21 mouse cellular contexts compared by ENCODE assay signal in the genomic region with DNA sequence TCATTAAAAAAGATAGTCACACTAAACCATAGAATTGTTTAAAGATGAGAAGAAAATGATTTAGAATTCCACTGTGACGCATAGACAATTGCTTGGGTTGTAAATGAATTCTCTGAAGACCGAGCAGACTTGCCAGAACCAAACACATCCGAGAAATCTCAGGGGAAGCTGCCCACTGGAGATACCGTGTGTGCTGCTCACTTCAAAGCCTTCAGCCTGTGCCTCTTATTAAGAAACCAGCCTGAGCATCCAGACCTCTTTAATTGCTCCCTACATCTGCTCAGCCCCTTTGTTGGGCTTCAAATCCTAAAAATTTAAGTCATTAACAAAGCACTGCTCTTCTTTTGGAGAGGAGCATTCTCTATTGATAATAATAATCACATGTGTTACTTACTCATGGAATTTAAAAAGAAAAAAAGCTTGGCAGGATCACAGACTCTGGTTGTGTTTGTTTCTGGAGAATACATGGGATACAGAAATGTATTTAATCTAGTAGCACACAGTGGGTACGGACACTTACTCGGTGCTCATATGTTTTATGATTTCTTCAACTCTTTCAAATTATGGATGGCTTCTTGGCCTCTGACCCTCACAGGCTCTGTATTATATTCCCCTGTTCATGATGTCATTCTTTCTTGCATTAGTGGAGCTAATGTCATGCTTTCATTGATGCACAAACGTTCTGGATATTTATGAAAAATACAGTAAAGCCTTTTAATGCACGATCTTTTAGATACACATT.
DNase-seq lines count a peak whose midpoint lies in the region; ATAC-seq and TF ChIP-seq lines count a peak whose summit lies in the region.
"Had no signal": no experiment of that assay in that cellular context is flagged by ENCODE, and none has a peak within 500 bp of the region (broad histone marks: within the 10 kb centered on the region; RNA-seq: fewer than 3 reads in every experiment).

No protein-coding gene starts in this region.

- no peak overlapping the region for H3K27ac ChIP-seq in forebrain, embryonic 12.5 days
- H3K27ac ChIP-seq in forebrain, postnatal 0 days (ENCODE audit: low read depth, low read length) = no peak overlapping the region
- H3K27ac ChIP-seq in midbrain, embryonic 12.5 days (replicated peaks) = no peak overlapping the region
- no peak overlapping the region for H3K27ac ChIP-seq in midbrain, postnatal 0 days (ENCODE audit: low read depth, low read length)
- no peak overlapping the region for H3K27ac ChIP-seq in midbrain, embryonic 15.5 days
- H3K27ac ChIP-seq in liver, embryonic 11.5 days (ENCODE audit: low read depth, low read length) = no peak overlapping the region
- H3K27ac ChIP-seq: embryonic facial prominence, embryonic 13.5 days; heart, adult 2 months; heart, embryonic 15.5 days; hindbrain, embryonic 10.5 days; hindbrain, embryonic 14.5 days; intestine, embryonic 15.5 days had no signal

- 56% methylated on average over 8 of the region's 8 CpGs for WGBS in forebrain, embryonic 12.5 days
- WGBS in forebrain, postnatal 0 days = 43% methylated on average over 8 of the region's 8 CpGs
- WGBS in midbrain, embryonic 12.5 days = 57% methylated on average over 8 of the region's 8 CpGs
- 53% methylated on average over 8 of the region's 8 CpGs for WGBS in midbrain, postnatal 0 days
- 50% methylated on average over 8 of the region's 8 CpGs for WGBS in midbrain, embryonic 15.5 days
- 71% methylated on average over 8 of the region's 8 CpGs for WGBS in liver, embryonic 11.5 days

- no peak overlapping the region for H3K4me3 ChIP-seq in forebrain, embryonic 12.5 days (replicated peaks)
- no peak overlapping the region for H3K4me3 ChIP-seq in forebrain, postnatal 0 days (ENCODE audit: low read depth, low read length)
- no peak overlapping the region for H3K4me3 ChIP-seq in midbrain, embryonic 12.5 days
- H3K4me3 ChIP-seq in midbrain, postnatal 0 days (ENCODE audit: low read depth, low read length) = no peak overlapping the region
- no peak overlapping the region for H3K4me3 ChIP-seq in midbrain, embryonic 15.5 days
- no peak overlapping the region for H3K4me3 ChIP-seq in liver, embryonic 11.5 days (ENCODE audit: low read depth, low read length)
- H3K4me3 ChIP-seq: embryonic facial prominence, embryonic 13.5 days; heart, adult 2 months; heart, embryonic 15.5 days; hindbrain, embryonic 10.5 days; intestine, embryonic 15.5 days had no signal

- no peaks in the 10 kb centered on the region; the same call in 1 of the 2 replicates for H3K4me1 ChIP-seq in forebrain, embryonic 12.5 days
- H3K4me1 ChIP-seq in forebrain, postnatal 0 days (ENCODE audit: insufficient read depth) = no peaks in the 10 kb centered on the region
- 0 out of 2 replicates have a peak, but pooled peaks cover 2% of the 10 kb centered on the region for H3K4me1 ChIP-seq in midbrain, embryonic 12.5 days
- no peaks in the 10 kb centered on the region for H3K4me1 ChIP-seq in midbrain, postnatal 0 days (ENCODE audit: insufficient read depth, low read length)
- no peaks in the 10 kb centered on the region for H3K4me1 ChIP-seq in midbrain, embryonic 15.5 days
- H3K4me1 ChIP-seq in liver, embryonic 11.5 days (replicated peaks; ENCODE audit: control insufficient read depth, insufficient read depth, low read length) = no peaks in the 10 kb centered on the region
- H3K4me1 ChIP-seq: embryonic facial prominence, embryonic 13.5 days; heart, embryonic 15.5 days; hindbrain, embryonic 10.5 days; intestine, embryonic 15.5 days had no signal

- H3K27me3 ChIP-seq in forebrain, embryonic 12.5 days = no peaks in the 10 kb centered on the region
- no peaks in the 10 kb centered on the region for H3K27me3 ChIP-seq in forebrain, postnatal 0 days (ENCODE audit: insufficient read depth, low read length)
- no peaks in the 10 kb centered on the region for H3K27me3 ChIP-seq in midbrain, embryonic 12.5 days
- H3K27me3 ChIP-seq in midbrain, postnatal 0 days (ENCODE audit: insufficient read depth, low read length) = no peaks in the 10 kb centered on the region
- no peaks in the 10 kb centered on the region for H3K27me3 ChIP-seq in midbrain, embryonic 15.5 days (replicated peaks)
- H3K27me3 ChIP-seq in liver, embryonic 11.5 days (replicated peaks; ENCODE audit: control insufficient read depth, insufficient read depth, low read length) = no peaks in the 10 kb centered on the region
- H3K27me3 ChIP-seq: CH12.LX; embryonic facial prominence, embryonic 13.5 days; heart, embryonic 15.5 days; intestine, embryonic 15.5 days had no signal

- H3K4me2 ChIP-seq in forebrain, embryonic 12.5 days = no peak overlapping the region
- H3K4me2 ChIP-seq in forebrain, postnatal 0 days (ENCODE audit: low read depth) = no peak overlapping the region
- H3K4me2 ChIP-seq in midbrain, embryonic 12.5 days (replicated peaks) = no peak overlapping the region
- no peak overlapping the region for H3K4me2 ChIP-seq in midbrain, postnatal 0 days (ENCODE audit: low read depth, low read length, poor library complexity, severe bottlenecking)
- H3K4me2 ChIP-seq in midbrain, embryonic 15.5 days = no peak overlapping the region
- no peak overlapping the region for H3K4me2 ChIP-seq in liver, embryonic 11.5 days
- H3K4me2 ChIP-seq: embryonic facial prominence, embryonic 13.5 days; heart, embryonic 11.5 days; heart, embryonic 15.5 days; hindbrain, embryonic 14.5 days; intestine, embryonic 15.5 days had no signal

- peak; percentile 63; the same call in 1 of the 2 replicates for ATAC-seq in forebrain, embryonic 12.5 days (ENCODE audit: low FRiP score)
- ATAC-seq in forebrain, postnatal 0 days = no peak
- peak; percentile 76 for ATAC-seq in midbrain, embryonic 12.5 days (ENCODE audit: low FRiP score, low read depth)
- no peak for ATAC-seq in midbrain, postnatal 0 days (ENCODE audit: low FRiP score)
- peak; percentile 56; the same call in 1 of the 2 replicates for ATAC-seq in midbrain, embryonic 15.5 days (replicated peaks)
- ATAC-seq in liver, embryonic 11.5 days (replicated peaks; ENCODE audit: low FRiP score) = no peak
- ATAC-seq: intestine, embryonic 15.5 days; Patski had no signal

- H3K36me3 ChIP-seq in forebrain, embryonic 12.5 days (replicated peaks) = no peaks in the 10 kb centered on the region
- H3K36me3 ChIP-seq in forebrain, postnatal 0 days (ENCODE audit: insufficient read depth) = no peaks in the 10 kb centered on the region
- no peaks in the 10 kb centered on the region for H3K36me3 ChIP-seq in midbrain, embryonic 12.5 days
- H3K36me3 ChIP-seq in midbrain, postnatal 0 days (ENCODE audit: insufficient read depth, low read length) = no peaks in the 10 kb centered on the region
- H3K36me3 ChIP-seq in midbrain, embryonic 15.5 days (replicated peaks) = no peaks in the 10 kb centered on the region
- H3K36me3 ChIP-seq in liver, embryonic 11.5 days (ENCODE audit: control insufficient read depth, insufficient read depth, low read length) = no peaks in the 10 kb centered on the region
- H3K36me3 ChIP-seq: embryonic facial prominence, embryonic 13.5 days; heart, embryonic 15.5 days; hindbrain, embryonic 10.5 days; intestine, embryonic 15.5 days had no signal

- no peaks in the 10 kb centered on the region for H3K9me3 ChIP-seq in forebrain, embryonic 12.5 days
- no peaks in the 10 kb centered on the region for H3K9me3 ChIP-seq in forebrain, postnatal 0 days (ENCODE audit: low read length)
- H3K9me3 ChIP-seq in midbrain, embryonic 12.5 days = no peaks in the 10 kb centered on the region
- H3K9me3 ChIP-seq in midbrain, postnatal 0 days (ENCODE audit: low read length) = no peaks in the 10 kb centered on the region
- no peaks in the 10 kb centered on the region for H3K9me3 ChIP-seq in midbrain, embryonic 15.5 days
- no peaks in the 10 kb centered on the region for H3K9me3 ChIP-seq in liver, embryonic 11.5 days (ENCODE audit: control insufficient read depth, low read length)
- H3K9me3 ChIP-seq: embryonic facial prominence, embryonic 13.5 days; heart, embryonic 15.5 days; hindbrain, embryonic 10.5 days; intestine, embryonic 15.5 days had no signal

- no peak overlapping the region for H3K9ac ChIP-seq in forebrain, embryonic 12.5 days
- no peak overlapping the region for H3K9ac ChIP-seq in forebrain, postnatal 0 days
- no peak overlapping the region for H3K9ac ChIP-seq in midbrain, embryonic 12.5 days (replicated peaks)
- H3K9ac ChIP-seq in midbrain, postnatal 0 days (replicated peaks; ENCODE audit: low read length, poor library complexity, severe bottlenecking) = no peak overlapping the region
- H3K9ac ChIP-seq in midbrain, embryonic 15.5 days = no peak overlapping the region
- no peak overlapping the region for H3K9ac ChIP-seq in liver, embryonic 11.5 days (ENCODE audit: low read depth, low read length)
- H3K9ac ChIP-seq: embryonic facial prominence, embryonic 13.5 days; heart, embryonic 15.5 days; hindbrain, embryonic 14.5 days; intestine, embryonic 15.5 days had no signal

- no peak for DNase-seq in forebrain, postnatal 0 days
- DNase-seq in midbrain, postnatal 0 days (ENCODE audit: low spot score) = no peak
- DNase-seq in liver, embryonic 11.5 days (ENCODE audit: low spot score) = no peak
- DNase-seq: adrenal gland, adult 2 months; adrenal gland, postnatal 25 days; cerebellum, adult 11 months; cerebellum, adult 9-10 months; cerebellum, postnatal 25 days; gastrocnemius, postnatal 14 days; heart, adult 2 months had no signal

- TF ChIP-seq CTCF in forebrain, postnatal 0 days (IDR thresholded peaks at IDR 0.05; ENCODE audit: low read depth) = no peak
- TF ChIP-seq CTCF in midbrain, postnatal 0 days (IDR thresholded peaks at IDR 0.05) = no peak

Comparison
In these comparisons a context has a peak if more than half of its experiments do, and no peak if none do; other contexts are left out.
1. ATAC-seq: peak in forebrain, embryonic 12.5 days (single experiment), midbrain, embryonic 12.5 days (single experiment) and midbrain, embryonic 15.5 days (single experiment); none in forebrain, postnatal 0 days (single experiment), midbrain, postnatal 0 days (single experiment) and liver, embryonic 11.5 days (single experiment).